Mouse (Mus musculus) heart, embryonic 16.5 days (tissue): ENCODE results near the gene Nsun2. TPM values are rescaled to one million over a fixed set of nuclear protein-coding genes. Genes with fewer than 3 reads are reported as not detected.

Experiments
- ATAC-seq: fragments of 200-750 bp; cut with Nextera tagmentation; replicated peaks from 2 replicates; pipeline ENCODE4 v1.8.0; 2017; ENCODE audit warnings: moderate number of reproducible peaks; ENCODE audit not compliant: insufficient read depth, low FRiP score; ENCODE audit errors: extremely low read depth
- H3K27ac ChIP-seq: fragments of 300-500 bp; sonication (generic); 2 replicates; pipeline ENCODE4 v1.5.1; 2014; ENCODE audit warnings: mild to moderate bottlenecking, low read length, control low read depth, moderate library complexity
- H3K27me3 ChIP-seq: fragments of 300-500 bp; sonication (generic); 2 replicates; pipeline ENCODE4 v1.6.1; 2014; ENCODE audit warnings: low read length, mixed read lengths; ENCODE audit not compliant: control insufficient read depth, insufficient read depth
- H3K36me3 ChIP-seq: fragments of 300-500 bp; sonication (generic); 2 replicates; pipeline ENCODE4 v1.6.1; 2014; ENCODE audit not compliant: control insufficient read depth, insufficient read depth
- H3K4me1 ChIP-seq: fragments of 300-500 bp; sonication (generic); 2 replicates; pipeline ENCODE4 v1.6.1; 2014; ENCODE audit warnings: low read length, mixed read lengths; ENCODE audit not compliant: control insufficient read depth, insufficient read depth
- H3K4me2 ChIP-seq: fragments of 300-500 bp; sonication (generic); 2 replicates; pipeline ENCODE4 v1.6.1; 2014; ENCODE audit warnings: low read depth, mild to moderate bottlenecking, control low read depth, low read length
- H3K4me3 ChIP-seq: fragments of 300-500 bp; sonication (generic); 2 replicates; pipeline ENCODE4 v1.5.1; 2014; ENCODE audit warnings: mild to moderate bottlenecking, control low read depth, low read length
- H3K9ac ChIP-seq: fragments of 300-500 bp; sonication (generic); 2 replicates; pipeline ENCODE4 v1.6.1; 2014; ENCODE audit warnings: low read length, control low read depth
- H3K9me3 ChIP-seq: fragments of 300-500 bp; sonication (generic); replicated peaks from 2 replicates; pipeline ENCODE4 v1.6.1; 2016; ENCODE audit warnings: low read length; ENCODE audit not compliant: control insufficient read depth
- WGBS: fragments of 180-500 bp; shearing (Covaris S2); extraction: QIAGEN DNeasy Blood & Tissue Kit; methylation state at CpG from one replicate; pipeline ENCODE4 v1.1.7; 2014; 5-methylcytosine and 5-hydroxymethylcytosine counted together
- polyA plus RNA-seq: library from polyadenylated mRNA; unstranded; fragments of >200 nt; fragmentation: Nextera tagmentation; extraction: Ambion mirVana; gene quantifications from 2 replicates; pipeline ENCODE4 v1.2.1, GENCODE M21; 2015

Nsun2 gene
- polyA plus RNA-seq, 1 experiment from 2014 or later: 78.0 TPM

- Histone ChIP-seq H3K4me1 (no peaks in the 10 kb centered on the region; the same call in 1 of the 2 replicates), H3K9me3 (no peaks in the 10 kb centered on the region), H3K4me3 (no peak overlapping the region), H3K27me3 (no peaks in the 10 kb centered on the region), H3K27ac (peak overlapping the region; percentile 80), H3K4me2 (no peak overlapping the region), H3K9ac (no peak overlapping the region), H3K36me3 (peaks cover 39% of the 10 kb centered on the region)
- WGBS: 48% methylated on average over 5 of the region's 5 CpGs
- ATAC-seq: peak; percentile 81
These were observed 35.3 kb upstream of the Nsun2 start for GRCm38 (mm10) chr13:69498276-69498675.

- H3K4me3 ChIP-seq: no peak overlapping the region
- no peak overlapping the region for H3K9ac ChIP-seq
- peaks cover 3% of the 10 kb centered on the region; the same call in 1 of the 2 replicates for H3K4me1 ChIP-seq
- ATAC-seq: no peak
- no peak overlapping the region for H3K27ac ChIP-seq
- no peaks in the 10 kb centered on the region for H3K9me3 ChIP-seq
- no peaks in the 10 kb centered on the region for H3K27me3 ChIP-seq
- H3K4me2 ChIP-seq: no peak overlapping the region
- WGBS: 91% methylated on average over 14 of the region's 14 CpGs
- H3K36me3 ChIP-seq: peaks cover 60% of the 10 kb centered on the region
These were observed 31.3 kb upstream of the Nsun2 start for GRCm38 (mm10) chr13:69502157-69502750.

- Histone ChIP-seq H3K27me3 (no peaks in the 10 kb centered on the region), H3K4me2 (no peak overlapping the region), H3K9ac (no peak overlapping the region), H3K4me3 (no peak overlapping the region), H3K9me3 (no peaks in the 10 kb centered on the region), H3K27ac (no peak overlapping the region), H3K36me3 (peaks cover 61% of the 10 kb centered on the region), H3K4me1 (peaks cover 3% of the 10 kb centered on the region; the same call in 1 of the 2 replicates)
- 69% methylated on average over 5 of the region's 5 CpGs for WGBS
- ATAC-seq: no peak
These were observed 30.7 kb upstream of the Nsun2 start for GRCm38 (mm10) chr13:69502863-69503262.

GRCm38 (mm10) chr13:69506341-69507086 lies 27.0 kb upstream of the Nsun2 start:
- H3K27ac ChIP-seq: no peak overlapping the region
- H3K9me3 ChIP-seq: no peaks in the 10 kb centered on the region
- H3K36me3 ChIP-seq: peaks cover 46% of the 10 kb centered on the region
- no peak overlapping the region for H3K4me2 ChIP-seq
- 67% methylated on average over 12 of the region's 12 CpGs for WGBS
- no peak overlapping the region for H3K9ac ChIP-seq
- ATAC-seq: no peak
- H3K4me3 ChIP-seq: no peak overlapping the region
- H3K27me3 ChIP-seq: no peaks in the 10 kb centered on the region
- H3K4me1 ChIP-seq: peaks cover 3% of the 10 kb centered on the region; the same call in 1 of the 2 replicates

GRCm38 (mm10) chr13:69507666-69508065 lies 25.9 kb upstream of the Nsun2 start:
- no peak overlapping the region for H3K4me3 ChIP-seq
- no peak for ATAC-seq

GRCm38 (mm10) chr13:69509391-69510244 lies 23.9 kb upstream of the Nsun2 start:
- Histone ChIP-seq H3K36me3 (peaks cover 31% of the 10 kb centered on the region), H3K9ac (no peak overlapping the region), H3K9me3 (no peaks in the 10 kb centered on the region), H3K27me3 (no peaks in the 10 kb centered on the region), H3K4me2 (no peak overlapping the region), H3K4me1 (peaks cover 3% of the 10 kb centered on the region; the same call in 1 of the 2 replicates), H3K4me3 (no peak overlapping the region), H3K27ac (no peak overlapping the region)
- WGBS: 64% methylated on average over 9 of the region's 9 CpGs
- ATAC-seq: 0 out of 2 replicates have a peak, but pooled peaks have one; percentile 24

More at GRCm38 (mm10) chr13:69507666-69508065, 25.9 kb upstream of the Nsun2 start:
- no peak overlapping the region for H3K4me2 ChIP-seq
- WGBS: 95% methylated on average over 3 of the region's 3 CpGs
- no peak overlapping the region for H3K9ac ChIP-seq
- peaks cover 40% of the 10 kb centered on the region for H3K36me3 ChIP-seq
- no peak overlapping the region for H3K27ac ChIP-seq
- H3K9me3 ChIP-seq: no peaks in the 10 kb centered on the region
- peaks cover 3% of the 10 kb centered on the region; the same call in 1 of the 2 replicates for H3K4me1 ChIP-seq
- no peaks in the 10 kb centered on the region for H3K27me3 ChIP-seq

- peaks cover 16% of the 10 kb centered on the region for H3K36me3 ChIP-seq
- no peak overlapping the region for H3K9ac ChIP-seq
- peaks cover 17% of the 10 kb centered on the region for H3K4me1 ChIP-seq
- ATAC-seq: no peak
- WGBS: 77% methylated on average over 3 of the region's 3 CpGs
- H3K4me3 ChIP-seq: no peak overlapping the region
- no peaks in the 10 kb centered on the region for H3K27me3 ChIP-seq
- no peaks in the 10 kb centered on the region for H3K9me3 ChIP-seq
- no peak overlapping the region for H3K27ac ChIP-seq
- no peak overlapping the region for H3K4me2 ChIP-seq
These were observed 18.5 kb upstream of the Nsun2 start for GRCm38 (mm10) chr13:69515091-69515490.

GRCm38 (mm10) chr13:69517445-69517844 lies 16.1 kb upstream of the Nsun2 start:
- 56% methylated on average over 6 of the region's 6 CpGs for WGBS
- H3K9ac ChIP-seq: no peak overlapping the region
- no peak overlapping the region for H3K4me3 ChIP-seq
- H3K36me3 ChIP-seq: peaks cover 12% of the 10 kb centered on the region
- peaks cover 19% of the 10 kb centered on the region for H3K4me1 ChIP-seq
- no peak overlapping the region for H3K4me2 ChIP-seq
- ATAC-seq: no peak
- no peak overlapping the region for H3K27ac ChIP-seq
- no peaks in the 10 kb centered on the region for H3K27me3 ChIP-seq
- H3K9me3 ChIP-seq: no peaks in the 10 kb centered on the region
